Mouse (Mus musculus): ENCODE measurements around the gene Bricd5.
"Not testable (repeated sequence)": the region's sequence is repeated elsewhere in the genome, so short reads cannot be mapped to it uniquely, and the experiment has no call there.

The Bricd5 gene

DNA sequence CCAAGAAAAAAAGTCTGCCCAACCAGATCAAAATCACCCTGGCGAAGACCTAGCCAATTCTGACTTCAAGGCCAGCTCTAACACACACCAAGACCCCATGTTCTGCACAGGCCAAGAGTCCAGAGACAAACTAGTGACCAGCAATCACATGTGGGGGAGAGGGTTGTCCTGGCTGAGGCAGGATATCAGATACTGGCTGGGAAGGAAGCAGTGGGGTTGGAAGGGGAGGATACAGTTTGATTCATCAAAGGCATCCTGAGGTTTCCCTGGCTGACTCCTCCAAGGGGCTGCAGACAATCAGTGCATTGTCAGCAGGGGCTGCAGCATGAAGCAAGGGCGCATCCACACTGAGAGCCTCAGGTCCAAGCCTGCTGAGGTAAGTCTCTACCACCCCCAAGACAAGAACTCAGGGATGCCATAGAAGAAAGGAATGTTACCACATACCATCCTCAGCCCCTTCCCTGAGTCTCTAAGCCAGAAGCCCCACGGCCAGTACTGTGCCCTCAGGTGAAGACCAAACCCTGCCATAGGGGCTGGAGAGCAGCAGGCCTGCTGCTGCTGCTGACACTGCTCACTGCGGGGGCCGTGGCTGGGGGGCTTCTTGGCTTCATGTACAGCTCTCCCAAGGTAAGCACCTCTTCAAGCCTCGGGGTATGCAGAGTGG, at the start of gene Bricd5:
Gene Bricd5 (plus strand): TSS at position 273 of the 664 bp plus-strand sequence.
- no peak for DNase-seq (ENCODE audit: inconsistent ontology term)

DNA sequence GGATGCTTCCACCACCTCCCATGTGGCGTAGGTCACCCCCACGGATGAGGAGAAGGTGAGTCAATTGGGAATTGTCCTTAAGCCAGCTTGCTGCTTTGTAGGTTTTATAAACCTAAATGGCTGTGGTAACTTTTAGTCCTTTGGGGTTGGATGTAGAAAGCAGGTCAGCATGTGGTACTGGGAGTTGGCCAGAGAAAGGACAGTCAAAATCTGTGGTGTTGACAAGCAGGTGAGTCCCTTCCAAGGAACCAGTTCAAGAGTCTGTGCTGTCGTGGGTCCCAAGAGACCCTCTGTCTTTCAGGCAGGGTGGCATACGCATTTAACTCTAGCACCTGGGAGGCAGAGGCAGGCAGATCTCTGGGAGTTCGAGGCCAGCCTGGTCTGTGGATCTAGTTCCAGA, 49.2 kb upstream of the Bricd5 start:
- no peak for DNase-seq (ENCODE audit: inconsistent ontology term)

DNA sequence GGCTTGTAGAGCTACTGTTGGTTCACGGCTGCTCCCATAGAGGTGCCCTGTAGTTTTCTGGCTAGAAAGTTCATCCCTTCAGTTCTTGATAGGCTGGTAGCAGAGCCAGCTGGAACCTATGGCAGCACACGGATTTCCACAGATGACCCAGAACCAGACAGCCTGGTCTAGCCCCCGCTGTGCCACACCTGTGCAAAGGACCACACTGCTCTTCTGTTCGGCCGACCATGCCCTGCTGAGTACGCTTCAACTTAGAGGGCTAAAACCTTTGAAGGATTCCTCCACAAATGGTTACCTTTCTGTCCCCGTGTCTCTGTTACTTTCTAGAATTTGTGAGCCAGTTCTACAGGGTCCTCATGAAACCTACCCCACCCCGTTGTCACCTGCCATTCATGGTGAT, 48.4 kb upstream of the Bricd5 start:
- not testable (repeated sequence) for DNase-seq (ENCODE audit: inconsistent ontology term)

DNA sequence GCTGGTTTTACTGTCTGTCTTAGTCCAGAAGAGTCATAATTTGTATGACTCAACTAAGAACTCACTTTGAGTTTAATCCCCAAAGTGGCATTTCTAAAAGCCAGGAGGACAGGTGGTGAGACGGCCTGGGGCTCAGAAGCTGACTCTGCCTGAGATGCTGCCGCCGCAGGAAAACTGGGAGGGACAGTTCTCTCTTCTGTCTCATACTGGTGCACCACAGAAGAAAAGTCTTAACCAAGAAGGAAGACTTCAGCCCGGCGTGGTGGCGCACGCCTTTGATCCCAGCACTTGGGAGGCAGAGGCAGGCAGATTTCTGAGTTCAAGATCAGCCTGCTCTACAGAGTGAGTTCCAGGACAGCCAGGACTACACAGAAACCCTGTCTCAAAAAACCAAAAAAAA, 47.8 kb upstream of the Bricd5 start:
- DNase-seq (ENCODE audit: inconsistent ontology term): no peak

DNA sequence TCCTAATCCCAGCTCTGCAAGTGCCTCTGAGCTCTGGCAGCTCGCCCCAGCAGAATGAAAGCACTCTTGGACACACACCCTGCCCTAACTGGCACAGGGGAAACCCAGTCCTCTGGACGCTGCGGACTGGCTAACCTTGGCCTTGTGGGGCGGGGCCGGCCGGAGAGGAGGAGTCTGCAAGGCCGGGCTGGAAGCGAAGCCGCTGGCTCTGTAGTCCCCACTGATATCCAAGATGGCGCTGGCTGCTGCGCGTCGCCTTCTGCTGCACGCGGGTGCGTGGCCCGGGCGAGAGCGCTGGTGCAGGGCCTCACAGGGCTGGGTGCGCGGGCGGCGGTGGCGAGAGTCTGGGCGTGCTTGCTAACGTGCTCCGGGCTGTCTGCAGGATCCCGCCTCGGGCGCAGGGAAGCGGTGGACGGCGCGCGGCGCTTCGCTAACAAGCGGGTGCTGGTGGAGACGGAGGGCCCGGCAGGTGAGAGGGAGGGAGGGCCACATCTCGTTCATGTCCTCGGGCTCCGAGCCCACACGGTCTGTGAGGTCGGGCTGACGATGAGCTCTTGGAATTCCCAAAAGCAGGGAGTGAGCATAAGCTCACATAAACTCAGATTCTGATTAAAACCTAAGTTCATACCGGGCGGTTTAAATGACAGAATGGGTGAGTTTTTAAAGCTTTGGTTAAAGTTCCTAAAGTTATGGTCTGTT, 47.1 kb upstream of the Bricd5 start, which contains the start of gene Eci1:
Gene Eci1 (plus strand): TSS at position 171 of the 699 bp plus-strand sequence.
- DNase-seq (ENCODE audit: inconsistent ontology term): peak; percentile 98

DNA sequence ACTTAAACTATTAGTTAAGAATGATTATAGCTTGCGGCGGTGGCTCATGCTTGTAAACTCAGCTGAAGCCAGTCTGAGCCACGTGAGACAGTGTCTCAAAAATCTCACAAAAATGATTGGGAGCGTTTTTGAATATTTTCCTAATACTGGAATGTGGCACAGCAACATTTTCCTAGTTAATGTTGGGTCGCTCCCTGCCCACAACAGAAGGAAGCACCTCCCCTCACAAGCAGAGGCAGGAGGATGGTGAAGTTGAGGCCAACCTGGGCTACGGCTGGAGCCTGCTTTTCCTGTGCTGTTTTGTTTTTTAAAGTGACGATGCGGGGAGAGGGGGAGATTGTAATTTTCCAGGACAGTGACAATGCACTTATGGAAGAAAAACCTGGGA, 46.5 kb upstream of the Bricd5 start:
- DNase-seq (ENCODE audit: inconsistent ontology term): no peak

DNA sequence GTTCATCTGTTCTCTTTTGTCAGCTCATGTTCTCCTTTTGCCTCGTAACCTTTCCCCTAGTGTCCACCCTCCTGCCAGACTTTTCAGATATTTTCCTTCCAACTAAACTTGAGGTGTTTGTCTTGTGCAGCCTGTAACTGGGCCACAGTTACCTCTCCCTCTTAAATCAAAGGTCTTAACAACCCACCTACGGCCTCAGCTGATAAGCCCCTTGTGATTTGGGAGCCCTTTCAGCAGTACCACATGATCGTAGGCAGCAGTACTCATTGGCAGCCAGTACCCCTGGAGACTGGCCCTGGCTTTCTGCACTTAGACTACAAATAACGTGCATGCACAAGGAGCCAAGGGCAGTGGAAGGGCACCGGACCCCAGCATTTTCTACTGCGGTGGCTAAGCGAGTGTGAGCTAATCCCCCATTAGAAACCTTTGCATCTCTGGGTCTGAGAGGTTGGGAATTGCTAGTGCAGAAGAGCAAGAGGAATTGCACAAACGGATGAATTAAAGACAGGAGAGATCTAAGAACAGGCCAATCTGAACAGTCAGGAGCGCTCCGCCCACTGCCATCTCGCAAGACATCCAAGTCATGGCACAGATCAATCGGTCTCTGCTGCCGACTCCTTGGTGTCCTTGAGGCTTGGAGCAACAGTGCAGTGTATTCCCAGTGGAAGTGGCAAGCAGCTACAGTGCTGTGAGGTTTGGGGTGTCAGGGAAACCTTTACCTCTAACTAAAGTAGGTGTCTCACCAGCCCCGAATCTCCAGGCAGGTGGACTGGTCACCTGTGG, 44.3 kb upstream of the Bricd5 start:
- DNase-seq (ENCODE audit: inconsistent ontology term): no peak

DNA sequence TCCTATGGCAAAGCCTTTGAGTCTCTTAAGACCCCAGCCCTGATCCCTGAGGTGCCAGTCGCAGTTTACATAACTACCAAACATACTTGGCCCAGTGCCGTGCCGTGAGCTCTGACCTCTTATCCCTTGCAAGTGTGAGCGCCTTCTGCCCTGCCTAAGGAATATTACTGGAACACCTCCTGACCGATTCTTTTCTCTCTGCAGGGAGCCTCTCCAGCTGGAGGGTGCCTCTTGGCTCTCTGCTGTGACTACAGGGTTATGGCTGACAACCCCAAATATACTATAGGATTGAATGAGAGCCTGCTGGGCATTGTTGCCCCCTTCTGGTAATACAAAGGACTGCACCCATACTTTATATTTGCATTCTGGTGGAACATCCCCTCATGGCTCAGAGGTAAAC, 36.7 kb upstream of the Bricd5 start:
- DNase-seq (ENCODE audit: inconsistent ontology term): peak; percentile 25

DNA sequence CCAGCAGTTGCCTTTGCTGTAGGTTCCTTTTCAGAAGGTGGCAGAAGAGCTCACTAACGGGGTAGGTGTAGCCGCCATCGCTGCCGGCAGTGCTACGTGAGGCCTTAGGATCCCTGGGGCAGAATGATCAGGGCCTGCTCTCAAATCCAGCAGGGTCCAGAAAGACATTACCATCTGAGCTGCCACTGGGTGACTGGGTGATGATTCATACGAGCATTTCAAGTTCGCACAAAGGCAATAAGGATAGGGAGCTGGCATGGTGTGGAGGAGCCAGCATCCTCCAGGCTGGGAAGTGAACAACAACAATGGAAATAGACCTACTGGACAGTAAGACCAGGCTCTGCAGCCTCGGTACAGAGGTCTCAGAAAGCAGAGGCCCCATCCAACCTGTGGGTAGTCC, 33.3 kb upstream of the Bricd5 start:
- peak; percentile 35 for DNase-seq (ENCODE audit: inconsistent ontology term)

DNA sequence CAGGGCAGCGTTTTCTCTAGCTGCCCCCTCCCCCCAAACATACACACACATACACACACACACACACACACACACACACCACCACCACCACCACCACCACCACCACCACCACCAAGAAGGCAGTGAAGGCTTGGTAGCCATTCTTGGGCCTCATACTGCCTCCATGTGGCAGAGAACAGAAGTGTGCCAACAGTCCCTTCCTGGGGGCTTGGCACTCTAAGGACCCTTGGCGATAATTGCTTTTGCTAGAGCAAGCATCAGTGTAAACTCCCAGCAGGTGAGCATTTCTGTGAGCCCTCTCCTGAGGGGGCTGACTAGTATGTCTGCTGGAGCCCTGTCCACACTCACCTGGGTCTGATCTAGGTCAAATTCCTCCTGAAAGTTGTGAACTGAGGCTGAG, 32.5 kb upstream of the Bricd5 start:
- DNase-seq (ENCODE audit: inconsistent ontology term): no peak

DNA sequence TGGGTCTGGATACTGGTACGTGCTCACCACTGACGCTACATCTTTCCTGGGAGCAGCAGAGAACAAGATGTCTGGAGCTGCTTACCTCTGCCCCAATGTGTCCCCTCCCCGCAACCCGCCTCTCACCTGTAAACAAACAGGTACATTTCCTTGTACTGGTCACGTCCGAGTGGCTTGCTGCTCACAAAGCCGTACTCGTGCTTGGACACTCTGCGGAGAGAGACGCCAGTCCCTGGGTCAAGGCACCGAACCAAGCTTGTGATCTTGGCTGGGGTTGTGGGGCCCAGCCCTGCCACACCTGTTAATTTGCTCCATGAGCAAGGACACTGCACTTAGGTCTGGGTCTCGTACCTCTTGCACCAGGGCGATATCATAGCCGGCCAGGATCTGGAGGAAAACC, 31.6 kb upstream of the Bricd5 start:
- DNase-seq (ENCODE audit: inconsistent ontology term): no peak

DNA sequence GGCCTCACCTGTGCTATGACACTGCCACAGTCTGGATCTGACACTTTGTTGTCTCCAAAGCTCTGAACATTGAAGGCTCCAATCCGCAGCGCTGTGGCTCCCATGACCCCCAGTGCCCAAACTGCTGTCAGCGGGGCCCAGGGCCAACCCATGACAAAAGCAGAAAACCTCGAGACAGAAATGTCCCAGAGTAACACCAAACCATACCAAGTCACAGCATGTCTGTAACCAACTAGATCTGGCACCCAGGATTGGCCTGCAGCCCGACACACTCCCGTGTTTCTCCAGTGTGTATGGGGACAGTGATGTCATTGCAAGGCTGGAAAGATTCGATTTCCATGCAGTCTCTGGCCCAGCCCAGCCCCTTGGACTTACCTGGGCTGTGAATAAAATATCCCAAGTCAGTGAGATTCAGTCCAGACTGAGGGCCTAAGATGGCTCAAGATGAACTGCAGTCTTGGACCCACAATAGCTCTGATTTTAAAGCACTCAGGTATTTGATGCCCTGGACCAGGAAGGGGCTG, 31.0 kb upstream of the Bricd5 start, which contains the start of gene Dnase1l2:
Gene Dnase1l2 (minus strand): TSS at position 474 of the 524 bp plus-strand sequence.
- no peak for DNase-seq (ENCODE audit: inconsistent ontology term)

DNA sequence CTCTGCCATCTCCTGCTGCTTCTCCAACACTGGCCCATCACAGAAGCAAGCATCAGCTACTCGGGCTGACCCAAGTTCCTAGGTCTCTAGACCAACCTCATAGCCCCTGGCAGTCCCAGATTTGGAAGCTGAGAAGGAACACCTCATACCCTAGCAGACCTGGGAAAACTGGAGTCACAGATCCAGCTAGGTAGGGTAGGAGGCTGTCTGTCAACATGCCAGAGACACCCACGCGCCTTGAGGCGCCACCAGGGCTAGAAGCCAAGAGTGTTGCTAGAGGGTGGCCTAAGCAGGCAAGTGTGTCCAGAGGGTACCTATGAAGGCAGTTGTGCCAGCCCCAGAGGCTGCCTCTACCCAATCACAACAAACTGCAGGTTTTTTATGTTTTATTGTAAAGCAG, 30.3 kb upstream of the Bricd5 start:
- no peak for DNase-seq (ENCODE audit: inconsistent ontology term)

DNA sequence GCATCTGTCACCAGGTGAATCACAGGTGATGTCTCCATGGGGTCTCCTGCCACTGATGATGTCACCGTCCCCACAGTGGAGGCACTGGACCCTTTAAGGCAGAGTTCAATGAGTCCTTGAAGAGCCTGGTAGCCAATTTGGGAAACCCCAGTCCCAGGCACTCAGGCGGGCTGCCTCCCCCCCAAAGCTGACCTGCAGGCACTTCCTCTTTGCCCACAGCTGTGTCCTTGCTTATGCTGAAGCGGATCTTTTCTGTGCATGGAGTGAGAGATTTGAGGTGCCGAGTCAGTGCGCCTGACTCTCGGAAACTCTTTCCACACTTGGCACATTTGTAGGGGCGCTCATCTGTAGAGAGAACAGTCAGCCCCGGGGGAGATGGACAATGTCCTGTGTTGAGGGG, 27.1 kb upstream of the Bricd5 start:
- no peak for DNase-seq (ENCODE audit: inconsistent ontology term)

DNA sequence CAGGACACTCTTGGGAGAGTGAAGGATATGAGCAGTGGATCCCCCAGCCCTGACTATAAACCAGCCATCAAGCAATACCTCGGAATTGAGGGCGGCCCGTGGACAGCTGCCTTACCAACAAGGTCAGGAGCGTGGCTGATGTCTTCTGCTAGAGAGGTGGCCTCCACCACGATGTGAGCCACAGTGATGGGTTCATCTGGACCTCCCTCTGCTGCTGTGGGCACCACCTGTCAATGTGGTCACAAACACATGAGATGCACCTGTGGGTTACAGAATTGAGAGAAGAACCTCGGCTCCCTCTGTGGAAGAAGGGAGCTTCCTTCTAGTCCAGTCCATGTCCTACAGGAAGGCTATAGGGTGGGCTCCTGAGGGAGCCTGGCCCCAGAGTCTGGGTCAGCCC, 24.2 kb upstream of the Bricd5 start:
- no peak for DNase-seq (ENCODE audit: inconsistent ontology term)

DNA sequence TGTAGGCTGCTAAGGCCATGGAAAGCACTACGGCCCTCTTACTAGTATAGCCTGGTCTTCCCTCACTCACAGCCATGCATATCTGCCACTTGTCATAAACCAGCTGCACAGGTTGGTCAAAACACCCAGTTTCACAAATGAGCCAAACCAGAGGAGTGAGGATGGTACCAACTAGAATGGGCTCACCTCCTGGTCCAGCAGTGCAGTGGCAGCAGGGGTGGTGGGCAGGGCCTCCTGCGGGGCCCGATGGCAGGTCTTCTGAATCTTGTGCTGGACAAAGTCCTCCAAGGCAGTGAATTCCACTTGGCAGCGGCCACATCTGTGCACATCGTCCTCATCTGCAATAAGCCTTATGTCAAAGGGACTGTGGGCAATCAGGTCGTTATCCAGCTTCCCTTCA, 22.5 kb upstream of the Bricd5 start:
- DNase-seq (ENCODE audit: inconsistent ontology term): no peak

DNA sequence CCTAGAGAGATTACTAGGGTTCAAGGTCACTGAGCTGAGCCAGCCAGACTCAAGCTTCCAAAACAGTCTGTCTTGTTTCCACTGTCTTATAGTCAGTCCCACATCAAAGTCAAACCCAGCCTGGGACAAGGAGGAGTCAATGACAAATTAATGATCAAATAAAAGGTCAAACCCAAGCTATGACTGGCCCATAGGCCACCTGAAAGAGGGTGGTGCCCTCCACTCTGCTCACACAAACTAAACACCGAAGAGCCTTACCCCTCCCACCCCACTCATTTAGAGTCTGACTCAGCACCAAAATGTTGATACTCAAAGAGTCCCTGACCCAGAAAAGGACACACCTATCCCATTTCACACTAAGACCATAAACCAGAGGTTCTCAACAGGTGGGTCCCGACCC, 20.3 kb upstream of the Bricd5 start:
- DNase-seq (ENCODE audit: inconsistent ontology term): no peak

DNA sequence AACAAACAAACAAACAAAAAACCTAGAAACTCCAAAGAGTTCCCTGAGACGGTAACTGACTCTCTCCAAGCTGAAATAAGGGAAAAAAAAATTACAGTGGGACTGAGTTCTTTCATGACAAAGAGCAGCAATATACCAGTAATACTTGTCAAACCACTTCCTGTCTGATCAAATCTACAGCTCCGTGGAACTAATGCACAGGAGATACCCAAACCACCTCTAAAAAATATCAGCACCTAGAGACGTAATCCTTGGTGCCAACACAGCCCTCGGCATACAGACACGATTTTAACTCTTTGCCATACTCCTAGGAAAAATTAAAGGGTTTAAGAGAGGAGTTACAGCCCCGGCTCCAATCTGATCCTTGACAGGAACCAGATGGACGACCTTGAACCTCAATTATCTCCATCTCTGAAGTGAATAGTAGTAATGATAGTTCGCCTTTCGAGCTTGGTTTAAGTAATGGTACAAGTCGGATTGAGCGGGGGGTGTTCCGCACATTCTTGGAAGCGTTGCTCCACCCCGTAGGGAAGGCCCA, 19.4 kb upstream of the Bricd5 start:
- no peak for DNase-seq (ENCODE audit: inconsistent ontology term)

DNA sequence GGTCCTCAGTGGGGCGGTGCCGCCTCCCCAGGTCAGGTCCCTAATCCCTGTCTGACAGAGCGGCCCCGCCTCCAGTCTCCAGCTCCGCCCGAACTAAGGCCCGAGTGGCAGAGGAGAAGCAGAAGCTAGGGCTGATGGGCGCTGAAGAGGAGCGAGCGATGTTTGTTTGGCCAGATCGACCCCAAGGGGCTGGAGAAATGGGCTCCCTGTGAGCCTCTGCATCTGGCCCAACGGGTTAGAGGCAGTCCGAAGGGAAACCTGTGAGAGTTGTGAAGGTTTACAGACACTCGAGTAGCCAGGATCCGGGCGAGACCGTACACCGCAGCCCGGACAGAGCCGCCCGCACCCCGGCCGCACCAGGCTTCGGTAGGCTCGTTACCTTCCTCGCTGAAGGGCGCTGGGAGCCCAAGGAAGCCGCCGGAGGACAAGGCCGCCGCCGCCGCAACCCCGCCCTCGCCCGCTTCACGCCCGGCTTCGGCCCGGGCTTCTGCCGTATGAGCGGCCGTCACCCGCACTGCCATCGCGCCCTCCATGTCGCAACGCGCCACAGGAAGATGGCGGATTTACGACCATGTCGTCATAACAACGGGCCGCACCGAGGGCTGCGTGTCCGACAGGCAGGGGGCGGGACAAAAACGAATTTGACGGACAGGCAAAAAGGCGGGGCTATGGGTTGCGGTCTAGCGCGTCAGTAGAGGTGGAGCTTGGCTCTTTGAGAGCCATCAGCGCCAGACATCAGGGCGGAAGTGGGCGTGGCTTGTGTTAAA, 18.7 kb upstream of the Bricd5 start:
- DNase-seq (ENCODE audit: inconsistent ontology term): peak; percentile 97

DNA sequence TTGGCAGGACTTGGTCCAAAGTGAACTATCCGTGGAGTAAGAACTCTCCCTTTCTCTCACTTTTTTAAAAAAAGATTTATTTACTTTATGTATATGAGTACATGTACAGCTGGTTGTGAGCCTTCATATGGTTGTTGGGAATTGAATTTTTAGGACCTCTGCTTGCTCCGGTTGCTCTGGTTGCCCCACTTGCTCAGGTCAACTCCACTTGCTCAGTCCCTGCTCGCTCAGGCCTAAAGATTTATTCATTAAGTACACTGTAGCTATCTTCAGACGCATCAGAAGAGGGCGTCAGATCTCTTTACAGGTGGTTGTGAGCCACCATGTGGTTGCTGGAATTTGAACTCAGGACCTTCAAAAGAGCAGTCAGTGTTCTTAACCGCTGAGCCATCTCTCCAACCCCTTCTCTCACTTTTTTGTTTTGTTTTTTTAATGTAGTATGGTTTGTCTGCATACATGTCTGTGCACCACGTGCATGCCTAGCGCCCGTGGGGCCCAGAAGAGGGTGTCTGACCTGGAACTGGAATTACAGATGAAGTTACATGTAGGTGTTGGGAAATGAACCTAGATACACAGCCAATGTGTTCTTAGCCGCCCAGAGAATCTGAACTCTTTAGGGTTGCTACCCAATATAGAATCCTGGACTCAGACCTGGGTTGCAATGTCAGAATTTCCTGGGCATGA, 18.0 kb upstream of the Bricd5 start:
- DNase-seq (ENCODE audit: inconsistent ontology term): not testable (repeated sequence)

DNA sequence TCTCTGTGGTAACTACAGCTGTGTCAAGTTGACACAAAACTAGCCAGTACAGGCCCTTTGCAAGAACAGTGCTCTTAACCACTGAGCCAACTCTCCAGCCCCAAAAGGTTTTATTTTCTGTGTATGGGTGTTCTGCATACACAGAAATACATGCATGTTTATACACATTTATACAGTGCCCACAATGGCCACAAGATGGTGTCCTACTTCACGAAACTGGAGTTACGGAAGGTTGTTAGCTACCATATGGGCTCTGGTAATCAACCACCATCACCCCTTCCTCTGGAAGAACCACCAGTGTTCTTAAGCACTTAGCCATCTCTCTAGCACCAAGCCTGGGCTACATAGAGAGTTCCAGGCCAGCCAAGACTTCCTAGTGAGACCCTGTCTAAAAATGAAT, 12.1 kb upstream of the Bricd5 start:
- no peak for DNase-seq (ENCODE audit: inconsistent ontology term)
